Mouse (Mus musculus) liver, adult 2 months (tissue): ENCODE measurements around the gene Hist1h4d. TPM values are rescaled to one million over a fixed set of nuclear protein-coding genes. Genes with fewer than 3 reads are reported as not detected.
"Not testable (repeated sequence)": the region's sequence is repeated elsewhere in the genome, so short reads cannot be mapped to it uniquely, and the experiment has no call there.

Source experiments
- DNase-seq: peaks from one replicate; pipeline ENCODE4 v3.0.0-alpha.2; 2011; ENCODE audit warnings: low read depth, low spot score; ENCODE audit errors: extremely low read depth
- H3K27ac ChIP-seq: fragments of 200-500 bp; replicated peaks from 2 replicates; pipeline ENCODE4 v1.5.1; 2012; ENCODE audit warnings: low read depth, mild to moderate bottlenecking, control low read depth, inconsistent platforms, low read length; ENCODE audit not compliant: insufficient read depth
- H3K27me3 ChIP-seq: fragments of 200-500 bp; 2 replicates; pipeline ENCODE4 v1.6.1; 2012; ENCODE audit warnings: mild to moderate bottlenecking, moderate library complexity, low read length, inconsistent platforms; ENCODE audit not compliant: control insufficient read depth, insufficient read depth
- H3K36me3 ChIP-seq: fragments of 200-500 bp; 2 replicates; pipeline ENCODE4 v1.6.1; 2012; ENCODE audit warnings: low read length, inconsistent platforms; ENCODE audit not compliant: control insufficient read depth, insufficient read depth
- H3K4me1 ChIP-seq: fragments of 200-500 bp; 2 replicates; pipeline ENCODE4 v1.6.1; 2011; ENCODE audit warnings: low read length; ENCODE audit not compliant: control insufficient read depth, insufficient read depth
- H3K4me3 ChIP-seq: fragments of 200-500 bp; 2 replicates; pipeline ENCODE4 v1.5.1; 2011; ENCODE audit warnings: low read depth, mild to moderate bottlenecking, control low read depth, low read length, moderate library complexity; ENCODE audit not compliant: insufficient read depth
- H3K79me2 ChIP-seq: fragments of 200-500 bp; 2 replicates; pipeline ENCODE4 v1.6.1; 2012; ENCODE audit warnings: inconsistent platforms, mild to moderate bottlenecking, low read length, moderate library complexity; ENCODE audit not compliant: control insufficient read depth, insufficient read depth
- H3K9ac ChIP-seq: fragments of 200-500 bp; 2 replicates; pipeline ENCODE4 v1.6.1; 2012; ENCODE audit warnings: low read depth, mild to moderate bottlenecking, control low read depth, inconsistent platforms, low read length
- CTCF ChIP-seq: fragments of 200-500 bp; IDR thresholded peaks from 2 replicates; pipeline ENCODE4 v1.5.1; 2011; ENCODE audit warnings: low read depth, low read length, control low read depth
- POLR2A ChIP-seq: fragments of 200-500 bp; IDR thresholded peaks from 2 replicates; pipeline ENCODE4 v1.6.1; 2011; ENCODE audit warnings: low read length, control low read depth; ENCODE audit not compliant: insufficient read depth; ENCODE audit errors: extremely low read depth
- WGBS: fragments of 180-500 bp; shearing (Covaris S2); methylation state at CpG from one replicate; pipeline ENCODE4 v1.1.7; 2018; 5-methylcytosine and 5-hydroxymethylcytosine counted together
- polyA plus RNA-seq: library from polyadenylated mRNA; depleted of rRNA; stranded (reverse); fragments of >200 nt; gene quantifications from 2 replicates; pipeline ENCODE4 v1.2.3, GENCODE M21; 2012
- total RNA-seq: library from RNA; depleted of rRNA; stranded (reverse); fragments of >200 nt; gene quantifications from 2 replicates; pipeline ENCODE4 v1.2.3, GENCODE M21; 2014

Gene Hist1h4d
- total and polyA plus RNA-seq, 2 experiments = 2.1 to 162 TPM

DNA sequence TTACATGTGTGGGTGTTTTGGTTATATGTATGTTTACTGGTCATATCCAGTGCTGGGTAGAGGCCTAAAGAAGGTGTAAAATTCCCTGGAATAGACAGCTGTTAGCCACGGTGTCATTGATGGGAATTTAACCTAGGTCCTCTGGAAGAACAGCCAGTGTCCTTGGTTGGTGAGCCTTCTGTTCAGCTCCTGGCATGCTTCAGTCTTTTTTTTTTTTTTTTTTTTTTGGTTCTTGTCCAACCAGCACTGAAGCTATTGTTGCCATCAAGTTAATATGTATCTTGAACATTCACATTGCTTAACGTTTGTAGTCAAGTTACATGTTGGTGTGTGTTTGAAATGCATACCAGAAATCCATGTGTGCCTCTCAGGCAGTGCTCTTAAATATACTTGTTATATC lies 16.9 kb upstream of the Hist1h4d start:
- H3K9ac ChIP-seq = no peak overlapping the region
- WGBS = 62% methylated on average over 2 of the region's 2 CpGs

DNA sequence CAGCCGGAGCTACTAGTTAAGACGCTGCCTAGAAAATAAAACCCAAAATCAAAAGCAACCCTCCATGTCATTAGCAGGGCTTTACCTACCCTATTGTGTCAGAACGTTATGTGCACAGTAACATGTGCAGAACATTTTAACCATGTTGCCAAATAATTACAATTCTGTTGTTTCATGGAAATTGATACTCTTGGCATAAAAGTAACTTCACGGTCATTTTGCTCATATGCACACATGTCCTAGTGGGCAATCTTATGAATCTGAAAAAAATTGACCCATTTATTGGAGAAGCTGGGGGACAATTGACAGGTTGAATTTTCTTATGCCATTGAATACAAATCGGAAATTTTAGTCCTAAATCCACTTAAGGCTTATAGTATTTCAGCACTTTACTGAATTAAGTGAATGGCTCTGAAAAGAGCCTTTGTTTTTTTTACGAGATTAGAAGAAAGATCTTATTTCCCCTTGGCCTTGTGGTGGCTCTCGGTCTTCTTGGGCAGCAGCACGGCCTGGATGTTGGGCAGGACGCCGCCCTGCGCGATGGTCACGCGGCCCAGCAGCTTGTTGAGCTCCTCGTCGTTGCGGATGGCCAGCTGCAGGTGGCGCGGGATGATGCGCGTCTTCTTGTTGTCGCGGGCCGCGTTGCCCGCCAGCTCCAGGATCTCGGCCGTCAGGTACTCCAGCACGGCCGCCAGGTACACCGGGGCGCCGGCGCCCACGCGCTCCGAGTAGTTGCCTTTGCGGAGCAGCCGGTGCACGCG lies 11.0 kb upstream of the Hist1h4d start:
- DNase-seq, H3K27me3 ChIP-seq, H3K36me3 ChIP-seq, H3K79me2 ChIP-seq: not testable (repeated sequence)
- peak overlapping the region; percentile 79 for H3K9ac ChIP-seq
- peaks cover 12% of the 10 kb centered on the region; the same call in 1 of the 2 replicates for H3K4me1 ChIP-seq
- peak overlapping the region; percentile 58 for H3K27ac ChIP-seq
- WGBS = 5% methylated on average over 29 of the region's 41 CpGs
- H3K4me3 ChIP-seq = peak overlapping the region; percentile 41; the same call in 1 of the 2 replicates

More for the DNA sequence above, 16.9 kb upstream of the Hist1h4d start:
- no peak overlapping the region for H3K27ac ChIP-seq
- H3K36me3 ChIP-seq = no peaks in the 10 kb centered on the region
- DNase-seq = no peak
- TF ChIP-seq POLR2A (no peak), CTCF (no peak)
- H3K4me1 ChIP-seq = 0 out of 2 replicates have a peak, but pooled peaks cover 4% of the 10 kb centered on the region
- H3K27me3 ChIP-seq = no peaks in the 10 kb centered on the region
- no peak overlapping the region for H3K4me3 ChIP-seq
- H3K79me2 ChIP-seq = no peaks in the 10 kb centered on the region

DNA sequence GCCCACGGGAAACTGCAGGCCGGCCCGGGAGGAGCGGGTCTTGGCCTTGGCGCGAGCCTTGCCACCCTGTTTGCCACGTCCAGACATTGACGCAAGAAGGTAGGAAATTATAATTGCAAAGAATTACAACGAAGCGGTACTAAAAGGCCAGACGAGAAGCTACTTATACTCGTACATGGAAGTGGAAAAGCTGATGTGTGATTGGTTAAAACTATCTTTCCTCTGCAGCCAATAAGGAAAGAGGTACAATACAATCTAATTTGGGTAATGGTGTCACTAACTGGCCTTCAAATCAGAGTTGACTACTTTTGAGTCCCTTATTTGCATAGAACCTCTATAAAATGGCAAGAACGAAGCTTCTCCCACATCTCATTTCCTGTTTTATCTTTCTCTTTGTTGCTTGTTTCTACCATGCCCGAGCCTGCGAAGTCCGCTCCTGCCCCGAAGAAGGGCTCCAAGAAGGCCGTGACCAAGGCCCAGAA lies 10.3 kb upstream of the Hist1h4d start, which contains the start of the genes Hist1h2ae and Hist1h2bg:
Gene Hist1h2ae, minus strand, starts transcription at position 199 of the 482 bp plus-strand sequence.
Gene Hist1h2bg, plus strand, starts transcription at position 375 of the 482 bp plus-strand sequence.
- Histone ChIP-seq H3K79me2 (no peaks in the 10 kb centered on the region), H3K4me3 (peak within 1 kb of the TSS; percentile 58; the same call in 1 of the 2 replicates), H3K4me1 (peaks cover 14% of the 10 kb centered on the region; the same call in 1 of the 2 replicates), H3K27ac (peak within 1 kb of the TSS; percentile 73), H3K9ac (peak within 1 kb of the TSS; percentile 79), H3K36me3 (no peaks in the 10 kb centered on the region), H3K27me3 (no peaks in the 10 kb centered on the region)
- TF ChIP-seq CTCF = no peak
- 0 out of 2 replicates have a peak, but pooled peaks have one; percentile 47 for TF ChIP-seq POLR2A
- under 1% methylated on average over 18 of the region's 18 CpGs for WGBS
- peak; percentile 99 for DNase-seq

DNA sequence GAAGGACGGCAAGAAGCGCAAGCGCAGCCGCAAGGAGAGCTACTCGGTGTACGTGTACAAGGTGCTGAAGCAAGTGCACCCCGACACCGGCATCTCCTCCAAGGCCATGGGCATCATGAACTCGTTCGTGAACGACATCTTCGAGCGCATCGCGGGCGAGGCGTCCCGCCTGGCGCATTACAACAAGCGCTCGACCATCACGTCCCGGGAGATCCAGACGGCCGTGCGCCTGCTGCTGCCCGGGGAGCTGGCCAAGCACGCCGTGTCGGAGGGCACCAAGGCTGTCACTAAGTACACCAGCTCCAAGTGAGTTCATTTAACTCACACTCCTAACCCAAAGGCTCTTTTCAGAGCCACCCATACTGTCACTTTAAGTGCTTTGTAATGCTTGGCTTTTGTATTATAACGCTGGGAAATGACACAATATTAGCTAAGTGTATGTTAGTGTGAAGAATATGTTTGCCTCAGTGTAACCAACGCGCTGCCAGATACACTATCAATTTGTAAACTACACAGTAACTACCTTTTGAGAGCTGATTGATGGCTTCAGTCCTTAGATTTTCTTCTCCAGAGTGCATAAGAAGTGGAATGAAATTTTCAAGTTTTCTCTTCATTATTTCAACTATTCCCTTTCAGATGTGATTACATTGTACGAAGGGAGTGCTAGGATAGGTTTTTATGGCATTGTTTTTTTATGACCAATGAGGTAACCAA lies 9.7 kb upstream of the Hist1h4d start:
- not testable (repeated sequence) for H3K36me3 ChIP-seq, DNase-seq, H3K27me3 ChIP-seq, H3K79me2 ChIP-seq
- WGBS = under 1% methylated on average over 17 of the region's 34 CpGs
- H3K4me1 ChIP-seq = peaks cover 15% of the 10 kb centered on the region; the same call in 1 of the 2 replicates
- H3K4me3 ChIP-seq = peak overlapping the region; percentile 58; the same call in 1 of the 2 replicates
- peak overlapping the region; percentile 73 for H3K27ac ChIP-seq
- H3K9ac ChIP-seq = peak overlapping the region; percentile 34; the same call in 1 of the 2 replicates

DNA sequence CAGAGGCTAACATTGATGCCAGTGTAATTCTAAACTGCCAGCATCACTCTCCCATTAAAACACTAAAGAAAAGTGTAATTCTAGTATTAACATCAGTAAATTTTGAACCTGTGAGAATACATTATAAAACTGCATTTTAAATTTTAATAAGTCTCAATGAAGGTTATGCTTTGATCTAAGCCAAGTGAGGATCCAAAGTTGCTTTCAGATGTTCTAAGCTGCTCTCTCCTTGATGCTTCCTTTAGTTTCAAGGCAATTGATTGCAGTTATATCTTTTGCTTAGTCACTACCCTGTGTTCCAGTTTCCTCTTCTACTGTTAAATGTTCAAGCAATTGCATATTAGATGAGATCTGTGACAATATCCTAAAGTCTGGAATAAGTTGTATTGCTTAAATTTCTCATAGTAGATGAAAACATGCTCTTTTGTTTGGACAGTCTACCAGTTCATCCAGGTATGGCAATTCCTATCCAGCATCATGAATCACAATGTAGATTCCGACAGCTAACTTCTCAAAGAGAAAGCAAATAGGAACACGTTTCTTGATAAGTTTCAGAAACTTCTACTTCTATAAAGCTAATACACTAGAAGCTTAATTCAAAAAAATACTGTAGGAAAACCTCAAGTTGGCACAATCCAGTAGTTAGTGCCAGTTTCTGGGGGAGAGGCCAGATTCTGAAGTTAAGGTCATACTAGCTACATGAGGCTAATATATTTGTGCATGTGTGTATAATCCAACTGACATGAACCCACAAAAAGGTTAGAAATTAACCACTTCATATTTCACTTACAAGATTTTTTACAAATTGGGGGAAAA lies 9.0 kb upstream of the Hist1h4d start:
- DNase-seq = no peak
- H3K27me3 ChIP-seq = no peaks in the 10 kb centered on the region
- TF ChIP-seq POLR2A (no peak), CTCF (no peak)
- peaks cover 15% of the 10 kb centered on the region; the same call in 1 of the 2 replicates for H3K4me1 ChIP-seq
- 47% methylated on average over 2 of the region's 2 CpGs for WGBS
- no peak overlapping the region for H3K9ac ChIP-seq
- H3K36me3 ChIP-seq = no peaks in the 10 kb centered on the region
- no peak overlapping the region for H3K27ac ChIP-seq
- H3K4me3 ChIP-seq = no peak overlapping the region; the same call in 1 of the 2 replicates
- H3K79me2 ChIP-seq = no peaks in the 10 kb centered on the region

DNA sequence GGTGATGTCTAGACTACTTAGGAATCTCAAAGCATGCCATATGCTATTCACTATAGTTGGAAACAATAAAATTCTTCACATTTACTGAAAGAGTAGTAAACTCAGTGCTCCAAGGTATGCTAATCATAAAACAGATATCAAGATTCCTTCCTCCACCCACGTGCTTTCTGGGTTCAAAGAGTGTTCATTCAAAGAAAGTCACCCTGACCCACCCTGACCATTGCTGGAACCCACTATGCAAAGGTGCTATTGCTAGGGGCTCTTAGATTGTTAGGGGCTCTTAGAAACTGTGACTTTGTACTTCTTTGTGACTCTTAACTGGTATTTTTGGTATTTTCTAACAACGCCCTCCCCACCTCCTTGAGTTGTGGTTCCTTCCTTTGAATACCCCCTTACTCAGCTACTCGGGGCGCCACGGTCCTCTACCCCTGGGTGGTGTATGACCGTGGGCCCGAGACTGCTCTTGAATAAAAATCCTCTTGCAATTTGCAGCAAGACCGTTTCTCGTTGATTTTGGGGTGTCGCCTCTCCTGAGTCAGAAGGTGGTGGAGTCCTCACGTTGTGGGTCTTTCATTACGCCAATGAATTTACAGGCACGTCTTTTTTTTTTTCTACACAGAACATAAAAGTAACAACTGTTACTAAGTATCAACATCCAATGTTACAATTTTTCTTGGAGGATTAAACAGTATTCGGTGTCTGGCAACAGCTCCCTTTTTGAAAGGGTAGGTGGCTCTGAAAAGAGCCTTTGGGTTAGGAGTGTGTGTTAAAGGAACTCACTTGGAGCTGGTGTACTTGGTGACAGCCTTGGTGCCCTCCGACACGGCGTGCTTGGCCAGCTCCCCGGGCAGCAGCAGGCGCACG lies 8.1 kb upstream of the Hist1h4d start:
- not testable (repeated sequence) for H3K27ac ChIP-seq

DNA sequence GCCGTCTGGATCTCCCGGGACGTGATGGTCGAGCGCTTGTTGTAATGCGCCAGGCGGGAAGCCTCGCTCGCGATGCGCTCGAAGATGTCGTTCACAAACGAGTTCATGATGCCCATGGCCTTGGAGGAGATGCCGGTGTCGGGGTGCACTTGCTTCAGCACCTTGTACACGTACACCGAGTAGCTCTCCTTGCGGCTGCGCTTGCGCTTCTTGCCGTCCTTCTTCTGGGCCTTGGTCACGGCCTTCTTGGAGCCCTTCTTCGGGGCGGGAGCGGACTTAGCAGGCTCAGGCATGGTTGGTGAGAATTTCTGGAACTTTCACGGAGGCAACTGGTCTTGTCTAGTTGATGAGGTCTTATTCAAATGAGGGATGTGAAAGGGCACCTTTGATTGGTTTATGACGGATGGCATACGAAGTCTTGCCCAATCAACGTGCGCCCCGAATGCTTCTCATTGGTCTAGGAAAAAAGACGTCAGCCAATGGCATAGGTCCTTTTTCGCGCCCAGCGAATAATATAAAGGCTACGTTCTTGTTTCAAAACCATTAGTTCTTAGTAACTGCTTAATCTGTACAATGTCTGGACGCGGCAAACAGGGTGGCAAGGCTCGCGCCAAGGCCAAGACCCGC lies 7.4 kb upstream of the Hist1h4d start, which contains the start of the genes Hist1h2bf and Hist1h2ad:
Gene Hist1h2bf, minus strand, starts transcription at position 299 of the 627 bp plus-strand sequence.
Gene Hist1h2ad, plus strand, starts transcription at position 484 of the 627 bp plus-strand sequence.
- Histone ChIP-seq H3K27ac (peak within 1 kb of the TSS; percentile 41), H3K4me1 (peaks cover 15% of the 10 kb centered on the region; the same call in 1 of the 2 replicates), H3K9ac (peak within 1 kb of the TSS; percentile 55; the same call in 1 of the 2 replicates), H3K4me3 (peak within 1 kb of the TSS; percentile 59; the same call in 1 of the 2 replicates)
- DNase-seq = peak; percentile 92
- H3K79me2 ChIP-seq, H3K36me3 ChIP-seq, H3K27me3 ChIP-seq: not testable (repeated sequence)
- WGBS = 4% methylated on average over 42 of the region's 42 CpGs

More for the DNA sequence above, 8.1 kb upstream of the Hist1h4d start:
- H3K4me3 ChIP-seq = peak overlapping the region; percentile 59; the same call in 1 of the 2 replicates
- not testable (repeated sequence) for H3K27me3 ChIP-seq, H3K36me3 ChIP-seq, DNase-seq, H3K79me2 ChIP-seq
- H3K4me1 ChIP-seq = peaks cover 15% of the 10 kb centered on the region; the same call in 1 of the 2 replicates
- peak overlapping the region; percentile 51; the same call in 1 of the 2 replicates for H3K9ac ChIP-seq
- 24% methylated on average over 20 of the region's 20 CpGs for WGBS
